Mouse (Mus musculus): ENCODE measurements at regions not wholly inside any gene's neighbourhood (a gene's known extent, or its start where the extent isn't known, plus 50 kb on each side); places are given as distances from the start of the nearest gene placed in this dataset.
A peak's percentile ranks its signal among the peaks of the same experiment; 100 is the strongest.
"Not testable (repeated sequence)": the region's sequence is repeated elsewhere in the genome, so short reads cannot be mapped to it uniquely, and the experiment has no call there.

GRCm38 (mm10) chr15:9954941-9955340, 206.3 kb upstream of the Spef2 start:
- no peak for DNase-seq (ENCODE audit: low spot score in 2 of 2)

GRCm38 (mm10) chr15:9974999-9975398, 202.0 kb upstream of the Prlr start:
- no peak for DNase-seq (ENCODE audit: low spot score in 2 of 2)

- peak in 1 of 2 experiments; percentile 12 for DNase-seq (ENCODE audit: low spot score in 2 of 2)
Observed at GRCm38 (mm10) chr15:10011289-10012234, 165.5 kb upstream of the Prlr start.

- DNase-seq (ENCODE audit: low spot score in 2 of 2), result no peak
Observed at GRCm38 (mm10) chr15:10017216-10017615, 159.8 kb upstream of the Prlr start.

GRCm38 (mm10) chr15:10029902-10030301, 147.1 kb upstream of the Prlr start:
- DNase-seq (ENCODE audit: low spot score in 2 of 2), result no peak

- DNase-seq (ENCODE audit: low spot score in 2 of 2), result no peak
Observed at GRCm38 (mm10) chr15:10035561-10035960, 141.5 kb upstream of the Prlr start.

GRCm38 (mm10) chr15:10036576-10036975, 140.5 kb upstream of the Prlr start:
- not testable (repeated sequence) for DNase-seq (ENCODE audit: low spot score in 2 of 2)

- no peak for DNase-seq (ENCODE audit: low spot score in 2 of 2)
Observed at GRCm38 (mm10) chr15:10073580-10073979, 103.5 kb upstream of the Prlr start.

GRCm38 (mm10) chr15:10074916-10075315, 102.1 kb upstream of the Prlr start:
- DNase-seq (ENCODE audit: low spot score in 2 of 2), result no peak

GRCm38 (mm10) chr15:10075391-10076060, 101.5 kb upstream of the Prlr start:
- DNase-seq (ENCODE audit: low spot score in 2 of 2), result no peak

- no peak for DNase-seq (ENCODE audit: low spot score in 2 of 2)
Observed at GRCm38 (mm10) chr15:10076061-10076400, 101.0 kb upstream of the Prlr start.

GRCm38 (mm10) chr15:10078434-10078833, 98.6 kb upstream of the Prlr start:
- DNase-seq (ENCODE audit: low spot score in 2 of 2), result no peak

- DNase-seq (ENCODE audit: low spot score in 2 of 2), result no peak
Observed at GRCm38 (mm10) chr15:10079510-10079909, 97.5 kb upstream of the Prlr start.

GRCm38 (mm10) chr15:10088691-10089090, 88.3 kb upstream of the Prlr start:
- no peak for DNase-seq (ENCODE audit: low spot score in 2 of 2)

GRCm38 (mm10) chr15:10090384-10091092, 86.5 kb upstream of the Prlr start:
- DNase-seq (ENCODE audit: low spot score in 2 of 2), result no peak

GRCm38 (mm10) chr15:10103350-10103749, 73.7 kb upstream of the Prlr start:
- DNase-seq (ENCODE audit: low spot score in 2 of 2), result no peak

GRCm38 (mm10) chr15:10105211-10105976, 71.6 kb upstream of the Prlr start:
- DNase-seq (ENCODE audit: low spot score in 2 of 2), result not testable (repeated sequence)

- DNase-seq (ENCODE audit: low spot score in 2 of 2), result no peak
Observed at GRCm38 (mm10) chr15:10106853-10107252, 70.2 kb upstream of the Prlr start.
